Mouse (Mus musculus) lung, postnatal 36 days (tissue): ENCODE measurements around the gene Git2.
A peak's percentile ranks its signal among the peaks of the same experiment; 100 is the strongest.

Source experiments
- DNase-seq: peaks from one replicate; pipeline ENCODE4 v3.0.0; 2022; ENCODE audit warnings: mixed read lengths

The Git2 gene

DNA sequence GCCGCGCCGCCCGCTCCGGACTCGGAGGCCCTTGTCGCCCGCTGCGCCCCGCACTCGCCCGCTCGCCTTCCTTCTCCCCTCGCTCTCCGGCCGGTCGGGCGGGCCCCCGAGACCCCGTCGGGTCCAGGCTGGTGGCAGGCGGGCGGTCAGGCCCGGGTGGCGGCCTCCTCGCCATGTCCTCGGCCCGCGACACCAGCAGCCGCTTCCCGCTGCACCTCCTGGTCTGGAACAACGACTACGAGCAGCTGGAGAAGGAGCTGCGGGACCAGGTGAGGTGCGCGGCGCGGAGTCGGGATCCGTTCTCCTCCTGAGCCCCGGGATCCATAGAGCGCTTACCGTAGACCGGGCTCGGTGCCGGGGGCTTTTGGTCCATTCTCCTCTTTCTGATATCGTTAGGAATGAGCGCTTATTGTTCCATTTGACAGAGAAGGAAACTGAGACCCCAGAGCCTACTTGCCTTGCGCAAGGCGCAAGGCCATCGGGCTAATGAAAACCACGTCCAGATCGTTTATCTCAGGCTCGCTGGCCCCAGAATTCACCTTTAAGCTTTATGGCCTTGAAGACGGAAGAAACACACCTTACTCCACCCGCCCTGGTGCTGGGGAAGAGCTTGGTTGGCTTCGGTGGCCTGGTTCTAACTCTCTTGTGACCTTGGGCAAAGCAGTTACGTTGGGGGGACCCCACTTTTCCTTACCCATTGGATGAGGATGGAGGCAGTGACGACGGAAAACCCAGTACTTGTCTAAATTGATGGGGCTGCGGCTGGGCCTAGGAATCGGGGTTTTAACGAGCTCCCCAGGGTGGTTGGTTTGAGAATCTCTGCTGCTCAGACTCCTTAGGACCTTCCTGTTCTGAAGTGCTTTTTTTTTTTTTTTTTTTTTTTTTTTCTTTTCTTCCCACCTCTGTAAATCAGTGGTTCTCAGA is at the start of gene Git2:
Gene Git2, minus strand, starts transcription at position 462 of the 924 bp plus-strand sequence.
- no peak for DNase-seq

DNA sequence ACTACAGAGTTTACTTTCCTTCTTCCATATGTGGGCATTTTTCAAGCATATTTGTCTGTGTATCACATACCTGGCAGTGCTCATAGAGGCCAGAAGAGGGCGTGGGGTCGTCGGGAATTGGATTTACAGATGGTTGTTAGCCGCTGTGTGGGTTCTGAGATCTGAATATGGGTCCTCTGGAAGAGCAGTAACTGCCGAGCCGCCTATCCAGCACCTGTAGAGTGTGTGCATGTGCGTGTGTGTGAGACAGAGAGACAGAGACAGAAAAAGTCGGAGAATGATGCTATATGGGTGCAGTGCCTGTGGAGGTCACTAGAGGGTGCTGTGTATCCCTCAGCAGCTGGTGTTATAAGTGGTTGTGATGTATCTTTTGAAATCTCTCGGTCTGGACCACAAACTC is 48.9 kb upstream of the Git2 start:
- DNase-seq, result peak; percentile 72

- DNase-seq, result peak; percentile 73
Observed at GRCm38 (mm10) chr5:114822796-114823688, 47.7 kb upstream of the Git2 start, which contains the start of gene 1500011B03Rik. Gene 1500011B03Rik, minus strand, starts transcription at chr5:114823468.

GRCm38 (mm10) chr5:114818124-114818523 is 42.8 kb upstream of the Git2 start:
- no peak for DNase-seq

- DNase-seq, result no peak
Observed at GRCm38 (mm10) chr5:114816599-114816998, 41.3 kb upstream of the Git2 start.

- DNase-seq, result peak; percentile 86
Observed at GRCm38 (mm10) chr5:114813525-114814181, 38.3 kb upstream of the Git2 start.

DNA sequence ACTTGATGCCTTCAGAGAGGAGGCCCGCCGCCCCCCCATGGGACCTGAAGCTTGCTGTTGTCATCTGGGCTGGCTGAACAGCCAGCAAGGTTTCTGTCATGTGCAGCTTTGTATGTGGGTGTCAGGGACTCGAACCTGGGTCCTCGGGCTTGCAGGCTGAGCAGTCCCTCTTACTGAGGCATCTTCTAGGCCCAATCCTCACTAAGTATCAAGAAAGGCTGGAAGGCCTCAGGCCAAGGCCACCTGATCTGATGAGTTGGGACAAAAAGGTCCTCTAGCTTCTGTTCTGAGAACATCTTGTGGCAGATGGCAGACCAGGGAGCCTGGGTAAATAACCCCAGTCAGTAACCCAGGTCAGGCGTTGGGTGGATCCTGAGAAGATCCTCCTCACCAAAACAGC is 34.5 kb upstream of the Git2 start:
- DNase-seq, result no peak

DNA sequence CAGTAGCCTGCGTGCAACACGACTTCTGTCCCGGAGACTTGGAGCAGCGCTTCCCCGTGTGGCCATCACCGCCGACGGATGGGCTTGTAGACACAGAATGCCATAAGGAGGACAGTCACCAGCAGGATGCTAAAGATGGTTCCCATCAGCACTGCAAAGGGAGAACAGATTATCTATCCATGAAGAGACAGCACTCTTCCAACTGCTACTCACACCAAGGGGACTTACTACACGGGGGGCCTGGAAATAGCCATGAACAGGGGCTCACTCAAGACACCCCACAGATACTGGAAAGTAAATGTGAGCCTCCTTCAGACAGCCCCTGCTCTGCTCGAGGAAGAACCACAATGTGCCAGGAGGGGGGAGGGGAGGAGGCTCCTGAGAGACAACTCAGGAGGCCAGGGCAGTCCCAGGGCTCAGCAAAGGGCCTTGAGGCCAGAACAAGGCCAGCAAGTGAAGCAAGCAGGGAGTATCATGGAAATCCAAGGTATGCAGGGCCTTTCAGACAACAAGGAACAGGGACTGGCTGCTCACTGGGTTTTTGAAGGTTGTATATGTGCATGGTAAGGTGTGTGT is 34.0 kb upstream of the Git2 start:
- no peak for DNase-seq

- no peak for DNase-seq
Observed at GRCm38 (mm10) chr5:114808385-114808784, 33.1 kb upstream of the Git2 start.

- DNase-seq, result no peak
Observed at GRCm38 (mm10) chr5:114807893-114808292, 32.6 kb upstream of the Git2 start.

- no peak for DNase-seq
Observed at GRCm38 (mm10) chr5:114807468-114807867, 32.2 kb upstream of the Git2 start.

DNA sequence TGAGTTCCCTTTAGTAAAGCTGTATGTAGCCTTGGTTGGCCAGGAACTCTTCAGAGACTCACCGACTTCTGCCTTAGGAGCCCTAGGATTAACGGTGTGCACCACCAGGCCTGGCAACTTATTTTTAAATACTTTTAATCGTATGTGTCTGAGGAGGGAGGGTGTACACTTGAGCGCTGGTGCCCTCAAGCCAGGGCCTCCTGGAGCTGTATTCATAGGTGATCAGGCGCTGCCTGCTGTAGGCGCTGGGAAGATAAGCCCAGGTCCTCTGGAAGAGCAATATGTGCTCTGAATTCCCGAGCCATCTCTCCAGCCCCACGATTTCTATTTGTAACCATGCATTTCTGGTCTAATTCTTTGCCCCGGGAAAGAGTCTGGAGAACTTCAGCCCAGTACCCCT is 31.7 kb upstream of the Git2 start:
- DNase-seq, result no peak

GRCm38 (mm10) chr5:114806636-114807035 is 31.3 kb upstream of the Git2 start:
- no peak for DNase-seq

DNA sequence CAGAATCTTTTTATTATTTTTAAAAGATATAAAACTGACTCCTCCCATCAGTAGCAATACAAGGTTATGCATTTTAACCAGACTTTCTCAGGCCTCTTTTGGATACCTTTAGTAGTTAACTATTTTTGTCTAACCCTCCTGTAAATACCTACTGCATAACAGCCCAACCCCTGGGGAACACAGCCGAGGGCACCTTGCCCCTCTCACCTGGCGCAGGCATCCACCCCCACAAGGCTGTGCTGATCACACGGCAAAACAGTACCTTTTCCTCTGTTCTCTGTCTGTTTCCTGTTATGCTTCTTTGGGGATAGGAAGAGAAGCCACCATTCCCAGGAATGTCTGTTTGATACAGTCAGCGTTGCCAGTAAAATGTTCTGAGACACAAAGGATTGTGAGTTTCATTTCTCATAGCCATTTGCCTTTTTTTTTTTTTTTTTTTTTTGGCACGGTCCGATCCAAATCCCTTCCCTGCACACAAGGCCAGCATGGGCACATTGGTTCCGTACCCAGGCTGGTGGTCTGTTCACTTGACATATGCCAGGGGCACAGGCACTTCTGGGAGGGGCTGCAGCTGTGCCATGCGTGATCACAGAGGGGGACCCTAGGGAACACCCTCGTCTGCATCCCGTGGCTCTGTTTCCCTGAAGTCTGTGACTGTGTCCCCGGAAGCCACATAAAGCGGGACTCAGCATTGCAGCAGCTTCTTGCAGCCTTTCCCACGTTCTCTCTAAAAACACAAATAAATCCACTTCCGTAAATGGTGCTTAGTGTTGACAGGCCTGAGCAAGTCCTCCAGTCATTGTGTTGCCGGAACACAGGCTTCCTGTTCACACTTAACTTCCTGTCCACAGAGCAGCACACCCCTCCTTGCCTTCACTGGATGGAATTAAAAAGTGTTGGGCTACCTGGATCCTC is 30.4 kb upstream of the Git2 start:
- DNase-seq, result peak; percentile 64

DNA sequence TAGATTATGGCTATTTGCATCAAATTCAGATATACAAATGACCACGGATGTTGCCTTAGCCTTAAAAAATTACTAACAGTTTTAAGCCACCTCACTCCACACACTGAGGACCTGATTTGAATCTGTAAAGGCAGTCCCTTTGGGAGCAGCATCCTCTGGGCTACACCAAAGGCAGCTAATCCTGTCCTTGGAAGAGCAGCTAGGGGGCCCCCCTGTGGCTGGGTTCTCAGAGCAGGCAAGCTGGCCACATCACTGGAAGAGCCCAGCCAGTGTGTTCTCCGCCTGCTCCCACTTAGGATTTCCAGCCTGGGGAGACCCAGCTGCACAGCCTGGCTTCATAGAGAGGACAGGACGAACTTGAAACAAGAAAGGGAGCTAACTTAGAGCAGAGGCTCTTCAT is 29.6 kb upstream of the Git2 start:
- DNase-seq, result peak; percentile 82

DNA sequence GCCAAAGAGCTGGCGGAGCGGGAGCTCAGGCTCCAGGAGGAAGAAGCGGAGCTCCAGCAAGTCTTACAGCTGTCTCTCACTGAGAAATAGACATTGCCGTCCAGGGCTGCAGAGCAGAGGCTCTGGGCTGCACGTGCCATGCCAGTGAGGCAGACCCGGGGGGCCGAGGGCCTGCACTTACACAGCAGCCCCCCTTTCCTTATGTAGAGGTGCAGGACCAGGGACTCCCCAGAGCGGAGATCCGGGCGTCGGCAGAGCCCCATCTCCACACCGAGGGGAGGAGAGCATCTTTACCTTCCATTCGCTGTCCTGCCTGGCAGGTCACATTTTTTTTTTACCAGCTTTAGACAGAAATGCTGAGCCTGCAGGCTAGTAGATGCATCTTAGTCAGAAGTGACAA is 29.0 kb upstream of the Git2 start:
- DNase-seq, result no peak

DNA sequence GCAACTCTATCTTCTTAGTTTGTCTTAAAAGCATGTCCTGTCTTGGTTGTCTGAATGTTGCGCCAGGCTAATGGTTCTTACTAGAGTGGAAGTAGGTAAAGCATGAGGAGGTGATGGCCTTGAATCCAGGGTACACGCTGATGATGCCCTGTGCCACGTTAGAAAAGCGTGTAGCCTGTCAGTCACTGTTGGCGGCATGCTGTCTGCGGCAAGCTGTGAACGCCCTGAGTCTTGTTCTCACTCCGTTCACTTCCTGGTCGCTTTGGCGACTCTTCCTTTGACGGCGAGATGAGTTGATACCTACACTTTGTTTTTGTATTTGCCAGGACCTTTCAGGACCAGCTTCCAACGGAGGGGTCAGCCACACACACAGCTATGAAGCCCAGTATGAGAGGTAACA is 27.9 kb upstream of the Git2 start:
- DNase-seq, result no peak

- no peak for DNase-seq
Observed at GRCm38 (mm10) chr5:114801841-114802240, 26.5 kb upstream of the Git2 start.

- DNase-seq, result no peak
Observed at GRCm38 (mm10) chr5:114801049-114801448, 25.7 kb upstream of the Git2 start.

- no peak for DNase-seq
Observed at GRCm38 (mm10) chr5:114799848-114800247, 24.5 kb upstream of the Git2 start.

DNA sequence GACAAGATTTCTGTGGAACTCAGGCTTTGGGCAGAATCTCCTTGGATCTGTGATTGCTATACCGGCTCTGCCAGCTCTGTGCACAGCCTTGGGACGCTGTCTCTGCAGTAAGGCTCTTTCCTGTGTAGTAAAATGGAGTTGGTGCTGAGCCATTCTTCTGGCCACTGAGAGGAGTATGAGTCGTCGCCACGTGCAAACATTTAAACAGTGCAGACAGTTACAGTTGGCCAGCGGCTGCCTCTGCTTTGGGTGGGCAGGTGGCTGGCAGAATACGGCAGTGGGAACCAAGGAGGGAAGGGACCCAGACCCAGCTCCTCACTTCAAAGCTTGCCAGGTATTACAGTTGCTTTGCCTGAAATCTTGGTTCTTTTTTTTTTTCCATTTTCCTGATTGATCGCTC is 21.9 kb upstream of the Git2 start:
- no peak for DNase-seq
